Mouse (Mus musculus) ES-E14 (cell line): ENCODE data around the gene Dnaja3. TPM values are rescaled to one million over a fixed set of nuclear protein-coding genes. Genes with fewer than 3 reads are reported as not detected.

ENCODE experiments used
- DNase-seq: peaks from one replicate; pipeline ENCODE4 v3.0.0-alpha.2; 2013; ENCODE audit warnings: low read depth, low spot score
- H3K27ac ChIP-seq: 2 replicates; pipeline ENCODE4 v1.5.1; 2012; ENCODE audit warnings: low read depth, mild to moderate bottlenecking, low read length, moderate library complexity, mixed read lengths; ENCODE audit not compliant: poor library complexity, insufficient read depth, severe bottlenecking
- H3K36me3 ChIP-seq: 2 replicates; pipeline ENCODE4 v1.6.1; 2012; ENCODE audit warnings: mild to moderate bottlenecking, low read length, moderate library complexity, mixed read lengths; ENCODE audit not compliant: control insufficient read depth, poor library complexity, insufficient read depth, severe bottlenecking
- H3K4me1 ChIP-seq, 2 experiments: fragments of 150-350 bp in 1 of 2; sonication (generic) in 1 of 2; 2 replicates each; pipeline ENCODE4 v1.6.1; 2012; ENCODE audit warnings: low read length in 2 of 2, mild to moderate bottlenecking in 1 of 2, mixed read lengths in 1 of 2; ENCODE audit not compliant: control insufficient read depth in 2 of 2, insufficient read depth in 2 of 2, poor library complexity in 1 of 2
- H3K4me3 ChIP-seq, 2 experiments: fragments of 150-350 bp in 1 of 2; sonication (generic) in 1 of 2; 2 replicates each; pipeline ENCODE4 v1.5.1; 2012; ENCODE audit warnings: low read length in 2 of 2, low read depth in 1 of 2, mild to moderate bottlenecking in 1 of 2, mixed read lengths in 1 of 2; ENCODE audit not compliant: insufficient read depth in 1 of 2, poor library complexity in 1 of 2, severe bottlenecking in 1 of 2
- H3K9ac ChIP-seq: 2 replicates; pipeline ENCODE4 v1.6.1; 2012; ENCODE audit warnings: low read depth, mild to moderate bottlenecking, low read length, mixed read lengths; ENCODE audit not compliant: poor library complexity, insufficient read depth, severe bottlenecking
- H3K9me3 ChIP-seq: fragments of 150-350 bp; sonication (generic); 2 replicates; pipeline ENCODE4 v1.6.1; 2012; ENCODE audit warnings: low read depth, mild to moderate bottlenecking, low read length; ENCODE audit not compliant: control insufficient read depth, insufficient read depth
- CHD2 ChIP-seq: IDR thresholded peaks from 2 replicates; pipeline ENCODE4 v1.6.1; 2014; ENCODE audit warnings: mild to moderate bottlenecking, low read depth, low read length, inconsistent platforms
- HCFC1 ChIP-seq: IDR thresholded peaks from 2 replicates; pipeline ENCODE4 v1.6.1; 2012; ENCODE audit warnings: low read length, inconsistent platforms, borderline replicate concordance; ENCODE audit not compliant: insufficient read depth
- MAFK ChIP-seq: IDR thresholded peaks from 2 replicates; pipeline ENCODE4 v1.6.1; 2014; ENCODE audit warnings: mild to moderate bottlenecking, low read depth, low read length, inconsistent platforms; ENCODE audit not compliant: insufficient read depth
- ZC3H11A ChIP-seq: IDR thresholded peaks from 2 replicates; pipeline ENCODE4 v1.6.1; 2012; ENCODE audit warnings: low read depth, mild to moderate bottlenecking, inconsistent platforms, low read length, borderline replicate concordance
- ZNF384 ChIP-seq: IDR thresholded peaks from 2 replicates; pipeline ENCODE4 v1.6.1; 2012; ENCODE audit warnings: low read depth, low read length, inconsistent platforms
- in situ Hi-C, 2 experiments: fragments of 600-800 bp; cut with MboI; formaldehyde crosslinking; loops; one replicate each; pipeline ENCODE4 v1.15.1; 2025; ENCODE audit warnings: low sequenced_read_pairs in 2 of 2, inconsistent platforms in 1 of 2; ENCODE audit not compliant: unreplicated experiment in 2 of 2
- total RNA-seq: library from RNA; depleted of rRNA; stranded (reverse); fragments of 300-350 nt; gene quantifications from 2 replicates; pipeline ENCODE4 v1.2.3, GENCODE M21; 2012

Dnaja3 gene
- total RNA-seq, 1 experiment: 53.2 TPM

DNA sequence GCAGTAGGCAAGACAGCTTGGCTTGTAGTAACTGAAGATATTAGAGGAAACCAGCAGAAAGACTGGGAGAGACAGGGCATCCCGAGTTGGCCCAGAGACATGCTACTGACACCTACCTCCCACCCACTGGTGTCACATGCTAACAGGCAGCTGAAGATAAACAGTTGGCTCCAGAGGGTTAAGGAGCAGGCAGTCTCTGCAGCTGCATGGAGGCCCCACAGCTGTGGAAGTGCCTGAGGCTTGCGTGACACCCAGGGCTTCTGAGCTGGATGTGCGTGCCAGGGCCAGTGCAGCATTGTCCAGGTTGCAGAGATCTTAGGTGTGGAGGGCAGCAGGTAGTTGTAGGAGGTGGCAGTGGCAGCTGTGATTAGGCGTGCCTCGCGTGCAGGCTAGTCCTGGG is 12.7 kb upstream of the Dnaja3 start:
- Histone ChIP-seq H3K4me1 (peaks cover 3 to 9% of the 10 kb centered on the region in 2 experiments; a peak in 3 of 4 replicates), H3K27ac (0 out of 2 replicates have a peak overlapping the region, but pooled peaks have one; percentile 1), H3K9ac (no peak overlapping the region), H3K36me3 (no peaks in the 10 kb centered on the region; the same call in 1 of the 2 replicates), H3K4me3 (no peak overlapping the region), H3K9me3 (no peaks in the 10 kb centered on the region)
- in situ Hi-C loops: no loop called here
- no peak for TF ChIP-seq CHD2
- TF ChIP-seq ZNF384: no peak
- TF ChIP-seq MAFK: no peak
- no peak for TF ChIP-seq ZC3H11A
- no peak for DNase-seq

DNA sequence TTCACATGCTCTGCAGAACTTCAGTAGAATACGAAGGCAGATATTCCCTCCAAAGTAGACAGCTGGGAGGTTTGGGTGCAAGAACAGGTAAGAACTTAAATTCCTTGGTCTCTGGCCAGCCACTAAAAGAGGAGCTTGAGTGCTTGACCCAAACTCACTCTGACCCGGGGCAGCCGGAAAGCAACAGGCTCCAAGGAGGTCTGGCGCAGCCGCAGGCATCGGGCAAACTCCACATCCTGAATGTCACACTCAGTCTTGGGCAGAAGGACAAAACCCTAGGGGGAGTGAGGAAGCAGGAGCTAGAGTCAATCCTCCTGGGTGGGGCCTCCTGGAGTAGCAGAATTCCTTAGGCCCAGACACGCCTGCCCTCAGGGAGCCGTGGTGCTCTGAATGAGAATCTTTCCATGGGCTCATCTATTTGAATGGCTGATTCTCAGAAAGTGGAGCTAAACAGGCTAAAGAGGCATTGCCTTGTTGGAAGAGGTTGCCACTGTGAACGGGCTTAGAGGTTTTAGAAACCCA is 10.8 kb upstream of the Dnaja3 start:
- Histone ChIP-seq H3K36me3 (no peaks in the 10 kb centered on the region; the same call in 1 of the 2 replicates), H3K4me1 (peaks cover 3 to 17% of the 10 kb centered on the region in 2 experiments; a peak in 2 of 4 replicates), H3K27ac (no peak overlapping the region; the same call in 1 of the 2 replicates), H3K4me3 (no peak overlapping the region), H3K9ac (0 out of 2 replicates have a peak overlapping the region, but pooled peaks have one; percentile 6), H3K9me3 (no peaks in the 10 kb centered on the region)
- in situ Hi-C loops: no loop called here
- DNase-seq: no peak
- TF ChIP-seq CHD2 (no peak), ZC3H11A (no peak), MAFK (no peak), ZNF384 (no peak)

DNA sequence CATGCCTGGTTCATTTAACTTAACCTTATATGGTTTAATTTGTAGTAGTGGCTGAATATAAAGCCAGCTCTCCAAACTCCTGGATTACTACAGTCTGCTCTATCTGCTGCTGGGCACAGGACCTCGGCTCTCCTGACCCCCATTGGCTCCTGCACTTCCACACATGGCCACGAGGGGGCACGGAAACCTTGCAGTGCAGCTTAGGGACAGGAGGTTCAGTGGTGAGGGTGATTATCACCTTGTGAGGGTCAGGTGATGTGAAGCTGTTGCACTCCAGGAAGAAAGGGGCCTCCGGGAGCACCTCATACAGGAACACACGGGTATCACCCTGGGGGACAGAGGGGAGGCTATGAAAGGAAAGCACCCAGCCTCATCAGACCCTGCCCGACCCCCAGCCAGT is 9.8 kb upstream of the Dnaja3 start:
- Histone ChIP-seq H3K36me3 (no peaks in the 10 kb centered on the region; the same call in 1 of the 2 replicates), H3K9me3 (no peaks in the 10 kb centered on the region), H3K4me1 (peaks cover 3 to 17% of the 10 kb centered on the region in 2 experiments; a peak in 2 of 4 replicates), H3K27ac (no peak overlapping the region), H3K9ac (no peak overlapping the region), H3K4me3 (no peak overlapping the region)
- peak; percentile 69 for DNase-seq
- in situ Hi-C loops: loop anchor here in 1 of 2 experiments (5.0 kb wide), 1 partner anchor 37 kb away; no protein-coding TSS in a partner anchor
- TF ChIP-seq ZNF384 (no peak), MAFK (no peak), HCFC1 (no peak), CHD2 (no peak), ZC3H11A (0 out of 2 replicates have a peak, but pooled peaks have one; percentile 40)

- Histone ChIP-seq H3K9me3 (no peaks in the 10 kb centered on the region), H3K9ac (no peak overlapping the region), H3K36me3 (no peaks in the 10 kb centered on the region; the same call in 1 of the 2 replicates), H3K27ac (no peak overlapping the region), H3K4me3 (no peak overlapping the region), H3K4me1 (peaks cover 3 to 17% of the 10 kb centered on the region in 2 experiments; a peak in 2 of 4 replicates)
- TF ChIP-seq ZNF384: no peak
- TF ChIP-seq MAFK: no peak
- TF ChIP-seq CHD2: no peak
- no peak for TF ChIP-seq ZC3H11A
- no peak for TF ChIP-seq HCFC1
- DNase-seq: no peak
- in situ Hi-C loops: loop anchor here in 1 of 2 experiments (5.0 kb wide), 1 partner anchor 35 kb away; no protein-coding TSS in a partner anchor
Observed at GRCm38 (mm10) chr16:4632050-4632449, 7.7 kb upstream of the Dnaja3 start.

- no peaks in the 10 kb centered on the region for H3K9me3 ChIP-seq
- H3K4me3 ChIP-seq: no peak overlapping the region
- no peak overlapping the region for H3K9ac ChIP-seq
- no peaks in the 10 kb centered on the region; the same call in 1 of the 2 replicates for H3K36me3 ChIP-seq
- DNase-seq: no peak
- no peak overlapping the region for H3K27ac ChIP-seq
- in situ Hi-C loops: loop anchor here in 1 of 2 experiments (5.0 kb wide), 1 partner anchor 34 kb away; no protein-coding TSS in a partner anchor
- no peak for TF ChIP-seq CHD2
- TF ChIP-seq HCFC1: no peak
- TF ChIP-seq MAFK: no peak
- TF ChIP-seq ZNF384: no peak
- TF ChIP-seq ZC3H11A: no peak
- H3K4me1 ChIP-seq: peaks cover 3 to 13% of the 10 kb centered on the region in 2 experiments; a peak in 2 of 4 replicates
Observed at GRCm38 (mm10) chr16:4633661-4634060, 6.1 kb upstream of the Dnaja3 start.
